ENCODE assay signal across 8 mouse cellular contexts in genomic region chr19:18671056-18671741, GRCm38 (mm10). TPM values are rescaled to one million over a fixed set of nuclear protein-coding genes. Genes with fewer than 3 reads are reported as not detected.
A peak's percentile ranks its signal among the peaks of the same experiment; 100 is the strongest.
DNase-seq lines count a peak whose midpoint lies in the region; ATAC-seq and TF ChIP-seq lines count a peak whose summit lies in the region.

No protein-coding gene starts in this region.

- peaks cover 2 to 16% of the 10 kb centered on the region in 2 experiments for H3K36me3 ChIP-seq in CH12.LX (replicated peaks in 1 of 2; ENCODE audit: control insufficient read depth in 1 of 2, insufficient read depth in 1 of 2, low read length in 1 of 2)
- H3K36me3 ChIP-seq in embryonic facial prominence, embryonic 15.5 days: no peaks in the 10 kb centered on the region
- no peaks in the 10 kb centered on the region for H3K36me3 ChIP-seq in lung, embryonic 15.5 days

- H3K4me2 ChIP-seq in CH12.LX (ENCODE audit: insufficient read depth, low read depth, poor library complexity, severe bottlenecking): peak overlapping the region; percentile 100
- peak overlapping the region; percentile 66 for H3K4me2 ChIP-seq in embryonic facial prominence, embryonic 15.5 days (replicated peaks)
- H3K4me2 ChIP-seq in lung, embryonic 15.5 days: peak overlapping the region; percentile 73

- WGBS in embryonic facial prominence, embryonic 15.5 days: under 1% methylated on average over 64 of the region's 64 CpGs
- 0% methylated on average over 62 of the region's 64 CpGs for WGBS in lung, embryonic 15.5 days

- dilution Hi-C loops in CH12.LX (cut with MboI; ENCODE audit: extremely low pct_ligation_motif_present, extremely low pct_unique_long_range_greater_than_20kb, low sequenced_read_pairs): no loop called here

- H3K27me3 ChIP-seq in CH12.LX (replicated peaks): no peaks in the 10 kb centered on the region
- H3K27me3 ChIP-seq in embryonic facial prominence, embryonic 15.5 days: no peaks in the 10 kb centered on the region
- no peaks in the 10 kb centered on the region for H3K27me3 ChIP-seq in lung, embryonic 15.5 days

- TF ChIP-seq CTCF in CH12.LX (conservative IDR thresholded peaks at IDR 0.05 in 1 of 2, IDR thresholded peaks at IDR 0.05 in 1 of 2; ENCODE audit: low read depth in 2 of 2, low read length in 2 of 2): no peak
- TF ChIP-seq CTCF in layer of hippocampus, adult 2 months (conservative IDR thresholded peaks at IDR 0.05): no peak

- peaks cover 7 to 42% of the 10 kb centered on the region in 2 experiments; a peak in 3 of 4 replicates for H3K4me1 ChIP-seq in CH12.LX (ENCODE audit: control insufficient read depth in 1 of 2, insufficient read depth in 2 of 2)
- peaks cover 29% of the 10 kb centered on the region for H3K4me1 ChIP-seq in embryonic facial prominence, embryonic 15.5 days
- peaks cover 36% of the 10 kb centered on the region for H3K4me1 ChIP-seq in lung, embryonic 15.5 days

- ATAC-seq in embryonic facial prominence, embryonic 15.5 days (ENCODE audit: insufficient number of reproducible peaks, low FRiP score, low TSS enrichment, low read depth): peak; percentile 59
- peak; percentile 60 for ATAC-seq in lung, embryonic 15.5 days (ENCODE audit: borderline replicate concordance, extremely low read depth, low FRiP score, low TSS enrichment)

- H3K9ac ChIP-seq in CH12.LX (ENCODE audit: insufficient read depth, low read depth): peak overlapping the region; percentile 93
- H3K9ac ChIP-seq in embryonic facial prominence, embryonic 15.5 days: peak overlapping the region; percentile 47
- H3K9ac ChIP-seq in lung, embryonic 15.5 days: peak overlapping the region; percentile 82

- TF ChIP-seq POLR2A in CH12.LX (IDR thresholded peaks at IDR 0.05; ENCODE audit: low read depth, low read length): no peak

- DNase-seq in CH12.LX (ENCODE audit: extremely low read depth): peak; percentile 34
- DNase-seq in adrenal gland, postnatal 4 days (ENCODE audit: low spot score in 2 of 2): peak; percentile 24 to 25
- peak; percentile 56 to 65 for DNase-seq in heart, postnatal 10 days
- DNase-seq in layer of hippocampus, adult 2 months (ENCODE audit: low spot score in 2 of 2): peak; percentile 14 to 45
- DNase-seq in ovary, postnatal 36 days (ENCODE audit: low spot score): peak; percentile 48
- DNase-seq in thymus, postnatal 25 days: peak; percentile 56

- H3K9me3 ChIP-seq in CH12.LX (replicated peaks; ENCODE audit: low read length): no peaks in the 10 kb centered on the region
- no peaks in the 10 kb centered on the region for H3K9me3 ChIP-seq in embryonic facial prominence, embryonic 15.5 days (replicated peaks)
- no peaks in the 10 kb centered on the region for H3K9me3 ChIP-seq in lung, embryonic 15.5 days

- peak overlapping the region; percentile 62 for H3K27ac ChIP-seq in CH12.LX (ENCODE audit: insufficient read depth, low read depth)
- H3K27ac ChIP-seq in embryonic facial prominence, embryonic 15.5 days (replicated peaks): peak overlapping the region; percentile 91
- H3K27ac ChIP-seq in layer of hippocampus, adult 2 months: peak overlapping the region; percentile 86
- peak overlapping the region; percentile 85 for H3K27ac ChIP-seq in lung, embryonic 15.5 days

- no peak for TF ChIP-seq EP300 in CH12.LX (IDR thresholded peaks at IDR 0.05; ENCODE audit: low read length)

- H3K4me3 ChIP-seq in CH12.LX (replicated peaks in 1 of 3; ENCODE audit: low read depth in 2 of 3, low read length in 2 of 3, poor library complexity in 1 of 3): peak overlapping the region; percentile 61 to 99 (median 93)
- H3K4me3 ChIP-seq in embryonic facial prominence, embryonic 15.5 days (replicated peaks): peak overlapping the region; percentile 63
- peak overlapping the region; percentile 73 for H3K4me3 ChIP-seq in layer of hippocampus, adult 2 months
- peak overlapping the region; percentile 83 for H3K4me3 ChIP-seq in lung, embryonic 15.5 days

- in situ Hi-C loops in CH12.LX (cut with MboI; ENCODE audit: low pct_ligation_motif_present, low pct_unique_long_range_greater_than_20kb, low sequenced_read_pairs): no loop called here

- intact Hi-C loops in heart, postnatal 10 days (cut with DNase I): loop anchor here (5.0 kb wide), 2 partner anchors 34 to 41 kb away; partner anchors contain the start of gene D030056L22Rik

- peaks cover 50% of the 10 kb centered on the region for H3K79me2 ChIP-seq in CH12.LX (replicated peaks; ENCODE audit: control insufficient read depth, extremely low read depth, insufficient read depth, poor library complexity, severe bottlenecking)

- TF ChIP-seq RAD21 in CH12.LX (IDR thresholded peaks at IDR 0.05; ENCODE audit: low read depth, low read length): no peak

TF ChIP-seq in CH12.LX, 34 proteins besides CTCF, POLR2A, EP300 and RAD21:
- TF ChIP-seq IRF4 (IDR thresholded peaks at IDR 0.05; ENCODE audit: low read depth, low read length): no peak
- no peak for TF ChIP-seq CHD1 (IDR thresholded peaks at IDR 0.05; ENCODE audit: low read depth, low read length)
- TF ChIP-seq MXI1 (IDR thresholded peaks at IDR 0.05; ENCODE audit: low read depth, low read length): peak; percentile 58; the same call in 1 of the 2 replicates
- TF ChIP-seq USF1 (IDR thresholded peaks at IDR 0.05; ENCODE audit: low read depth, low read length): no peak
- TF ChIP-seq E2F4 (IDR thresholded peaks at IDR 0.05; ENCODE audit: insufficient replicate concordance, low read depth, low read length): no peak
- TF ChIP-seq MYC (IDR thresholded peaks at IDR 0.05; ENCODE audit: low read depth, low read length): no peak
- peak; percentile 19; the same call in 1 of the 2 replicates for TF ChIP-seq MAX (IDR thresholded peaks at IDR 0.05; ENCODE audit: low read length)
- TF ChIP-seq TCF12 (IDR thresholded peaks at IDR 0.05; ENCODE audit: low read depth, low read length): no peak
- TF ChIP-seq MAFK (IDR thresholded peaks at IDR 0.05; ENCODE audit: insufficient replicate concordance, low read length): no peak
- peak; percentile 87 for TF ChIP-seq UBTF (IDR thresholded peaks at IDR 0.05; ENCODE audit: low read depth, low read length)
- TF ChIP-seq SIN3A (IDR thresholded peaks at IDR 0.05; ENCODE audit: low read length): no peak
- TF ChIP-seq NRF1 (IDR thresholded peaks at IDR 0.05; ENCODE audit: low read depth, low read length): no peak
TF ChIP-seq in CH12.LX: peak in this region for 3.

RNA-seq across cellular contexts. Expression of gene Carnmt1, which starts 0.6 kb away (rescaled TPM):
- 17.6 and 29.3 TPM in 2 replicates for total RNA-seq in CH12.LX (2012; rRNA removed)
- total RNA-seq in CH12.LX (2014; rRNA removed): 41.7 and 45.0 TPM in 2 replicates
- polyA plus RNA-seq in CH12.LX (2012; ENCODE audit: insufficient read length, low read depth): 27.2 and 47.1 TPM in 2 replicates
- 10 to 100 TPM; 17.3 to 19.1 TPM for total RNA-seq in adrenal gland, postnatal 4 days (2021)
- 32.3 and 36.5 TPM in 2 replicates for polyA plus RNA-seq in embryonic facial prominence, embryonic 15.5 days (2015; fragmentation: Nextera tagmentation; extraction: Ambion mirVana)
- 10 to 100 TPM; 21.1 to 23.2 TPM for total RNA-seq in heart, postnatal 10 days (2021)
- 10 to 100 TPM; 11.3 to 13.1 TPM for total RNA-seq in layer of hippocampus, adult 2 months (2021)
- 28.0 and 29.2 TPM in 2 replicates for polyA plus RNA-seq in lung, embryonic 15.5 days (2015; fragmentation: Nextera tagmentation; extraction: Ambion mirVana)

RNA-seq across cellular contexts. Expression of gene Nmrk1, which starts 39.4 kb away (rescaled TPM):
- total RNA-seq in CH12.LX (2012; rRNA removed): 9.1 and 9.8 TPM in 2 replicates
- 10.1 and 10.2 TPM in 2 replicates for total RNA-seq in CH12.LX (2014; rRNA removed)
- 7.5 and 9.7 TPM in 2 replicates for polyA plus RNA-seq in CH12.LX (2012; ENCODE audit: insufficient read length, low read depth)
- 10 to 100 TPM; 14.5 to 17.7 TPM for total RNA-seq in adrenal gland, postnatal 4 days (2021)
- polyA plus RNA-seq in embryonic facial prominence, embryonic 15.5 days (2015; fragmentation: Nextera tagmentation; extraction: Ambion mirVana): 20.0 and 21.0 TPM in 2 replicates
- total RNA-seq in heart, postnatal 10 days (2021): 1 to 10 TPM; 3.3 TPM
- total RNA-seq in layer of hippocampus, adult 2 months (2021): 10 to 100 TPM in 1 of 2 experiments, 1 to 10 TPM in 1; 8.6 to 10.3 TPM
- 8.8 and 11.0 TPM in 2 replicates for polyA plus RNA-seq in lung, embryonic 15.5 days (2015; fragmentation: Nextera tagmentation; extraction: Ambion mirVana)

RNA-seq across cellular contexts. Expression of gene Ostf1, which starts 39.6 kb away (rescaled TPM):
- 122 and 131 TPM in 2 replicates for total RNA-seq in CH12.LX (2012; rRNA removed)
- 175 and 188 TPM in 2 replicates for total RNA-seq in CH12.LX (2014; rRNA removed)
- 110 and 125 TPM in 2 replicates for polyA plus RNA-seq in CH12.LX (2012; ENCODE audit: insufficient read length, low read depth)
- total RNA-seq in adrenal gland, postnatal 4 days (2021): 10 to 100 TPM; 76.7 to 76.9 TPM
- polyA plus RNA-seq in embryonic facial prominence, embryonic 15.5 days (2015; fragmentation: Nextera tagmentation; extraction: Ambion mirVana): 124 and 125 TPM in 2 replicates
- total RNA-seq in heart, postnatal 10 days (2021): 10 to 100 TPM; 60.3 to 64.1 TPM
- 10 to 100 TPM; 28.1 to 28.9 TPM for total RNA-seq in layer of hippocampus, adult 2 months (2021)
- 102 and 103 TPM in 2 replicates for polyA plus RNA-seq in lung, embryonic 15.5 days (2015; fragmentation: Nextera tagmentation; extraction: Ambion mirVana)

RNA-seq across cellular contexts. Expression of gene D030056L22Rik, which starts 41.8 kb away (rescaled TPM):
- total RNA-seq in CH12.LX (2012; rRNA removed) (20.6 and 24.1 TPM in 2 replicates), CH12.LX (2014; rRNA removed) (73.7 and 76.0 TPM in 2 replicates)
- polyA plus RNA-seq in CH12.LX (2012; ENCODE audit: insufficient read length, low read depth): 24.7 and 29.2 TPM in 2 replicates
- 10 to 100 TPM; 13.1 to 14.2 TPM for total RNA-seq in adrenal gland, postnatal 4 days (2021)
- polyA plus RNA-seq in embryonic facial prominence, embryonic 15.5 days (2015; fragmentation: Nextera tagmentation; extraction: Ambion mirVana): 26.3 and 28.3 TPM in 2 replicates
- 10 to 100 TPM in 1 of 2 experiments, 1 to 10 TPM in 1; 9.1 to 13.5 TPM for total RNA-seq in heart, postnatal 10 days (2021)
- total RNA-seq in layer of hippocampus, adult 2 months (2021): 10 to 100 TPM; 20.8 to 21.4 TPM
- polyA plus RNA-seq in lung, embryonic 15.5 days (2015; fragmentation: Nextera tagmentation; extraction: Ambion mirVana): 37.3 and 37.4 TPM in 2 replicates

Comparison
In these comparisons a context has a peak if more than half of its experiments do, and no peak if none do; other contexts are left out.
1. Peak in every context shown above with its lines: DNase-seq, ATAC-seq, H3K4me3 ChIP-seq and H3K27ac ChIP-seq.